Mouse (Mus musculus): Measurements from ENCODE around the gene Il22ra2. TPM values are rescaled to one million over a fixed set of nuclear protein-coding genes. Genes with fewer than 3 reads are reported as not detected.

Gene Il22ra2
- polyA plus RNA-seq, 1 experiment from 2014 or later = not detected

DNA sequence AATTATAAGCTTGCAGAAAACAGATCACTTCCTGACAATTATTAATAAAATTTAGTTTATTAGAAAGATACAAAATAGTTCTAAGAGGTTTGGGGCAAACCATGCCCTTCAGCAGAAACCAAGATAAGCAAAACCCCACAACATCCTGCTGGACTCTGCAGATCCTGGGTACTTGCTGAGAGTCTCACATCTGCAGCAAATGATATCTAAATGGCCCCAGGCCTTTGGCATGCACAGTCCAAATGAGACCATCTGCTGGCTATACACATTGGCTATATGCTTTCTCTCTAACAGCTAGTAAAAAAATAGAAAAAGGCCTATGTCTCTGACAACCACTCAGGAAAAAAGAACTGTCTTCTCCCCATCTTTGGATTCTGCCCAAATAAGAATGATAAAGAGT is 50.2 kb downstream of the Il22ra2 start:
- Histone ChIP-seq H3K27me3 (ENCODE audit: control insufficient read depth, insufficient read depth, low read depth, low read length) (no peaks in the 10 kb centered on the region), H3K4me2 (ENCODE audit: low read depth, low read length) (no peak overlapping the region), H3K36me3 (ENCODE audit: control insufficient read depth, insufficient read depth, low read length) (no peaks in the 10 kb centered on the region), H3K9ac (ENCODE audit: low read length) (no peak overlapping the region), H3K4me1 (replicated peaks; ENCODE audit: control insufficient read depth, insufficient read depth, low read length) (no peaks in the 10 kb centered on the region), H3K9me3 (ENCODE audit: control insufficient read depth, low read length) (no peaks in the 10 kb centered on the region), H3K4me3 (ENCODE audit: low read length) (no peak overlapping the region), H3K27ac (ENCODE audit: low read length) (no peak overlapping the region)
- ATAC-seq (ENCODE audit: low read depth) = no peak

DNA sequence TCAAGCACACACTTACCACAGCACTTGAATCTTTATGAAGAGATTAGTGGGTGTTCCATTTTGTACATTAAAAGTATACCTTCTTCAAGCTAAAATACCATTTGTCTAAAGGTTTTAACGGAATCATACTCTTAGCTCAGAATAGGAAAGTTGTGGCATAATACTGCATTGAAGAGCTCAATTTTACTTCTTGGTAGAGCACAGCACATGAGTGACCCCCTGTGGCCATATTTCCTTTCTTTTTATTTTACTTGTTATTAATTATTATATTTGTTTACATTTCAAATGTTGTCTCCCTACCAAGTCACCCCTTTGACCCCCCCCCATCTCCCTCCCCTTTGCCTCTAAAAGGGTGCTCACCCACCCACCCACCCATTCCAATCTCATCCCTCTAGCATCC is 51.3 kb downstream of the Il22ra2 start:
- Histone ChIP-seq H3K4me1 (replicated peaks; ENCODE audit: control insufficient read depth, insufficient read depth, low read length) (no peaks in the 10 kb centered on the region), H3K27ac (ENCODE audit: low read length) (no peak overlapping the region), H3K4me3 (ENCODE audit: low read length) (no peak overlapping the region), H3K9ac (ENCODE audit: low read length) (no peak overlapping the region), H3K9me3 (ENCODE audit: control insufficient read depth, low read length) (no peaks in the 10 kb centered on the region), H3K36me3 (ENCODE audit: control insufficient read depth, insufficient read depth, low read length) (no peaks in the 10 kb centered on the region), H3K4me2 (ENCODE audit: low read depth, low read length) (no peak overlapping the region), H3K27me3 (ENCODE audit: control insufficient read depth, insufficient read depth, low read depth, low read length) (no peaks in the 10 kb centered on the region)
- whole genome bisulfite sequencing = 74% methylated on average over 1 of the region's 1 CpGs
- ATAC-seq (ENCODE audit: low read depth) = no peak

Other genes starting within 250 kb of the Il22ra2 start
- gene Ifngr1, start 30.0 kb upstream of the Il22ra2 start, polyA plus RNA-seq (2015; fragmentation: Nextera tagmentation; extraction: Ambion mirVana) = 79.0 and 85.5 TPM in 2 replicates
- gene Il20ra, start 90.6 kb downstream of the Il22ra2 start, polyA plus RNA-seq (2015; fragmentation: Nextera tagmentation; extraction: Ambion mirVana) = 0.14 and 0.19 TPM in 2 replicates
- gene Slc35d3, start 229.5 kb downstream of the Il22ra2 start, polyA plus RNA-seq (2015; fragmentation: Nextera tagmentation; extraction: Ambion mirVana) = 0.72 and 0.95 TPM in 2 replicates

Measured in lung, embryonic 16.5 days (tissue).